Mouse (Mus musculus) embryonic fibroblast, embryonic 13.5 days (primary cell): ENCODE measurements at regions not wholly inside any gene's neighbourhood (a gene's known extent, or its start where the extent isn't known, plus 50 kb on each side); places are given as distances from the start of the nearest gene placed in this dataset.

Experiments
- CTCF ChIP-seq: IDR thresholded peaks from 2 replicates; pipeline ENCODE4 v1.5.1; 2011; ENCODE audit warnings: mild to moderate bottlenecking, control low read depth, low read length, moderate library complexity, borderline replicate concordance; ENCODE audit not compliant: insufficient read depth
- POLR2A ChIP-seq: IDR thresholded peaks from 2 replicates; pipeline ENCODE4 v1.6.1; 2011; ENCODE audit warnings: low read depth, mild to moderate bottlenecking, control low read depth, low read length, moderate library complexity

DNA sequence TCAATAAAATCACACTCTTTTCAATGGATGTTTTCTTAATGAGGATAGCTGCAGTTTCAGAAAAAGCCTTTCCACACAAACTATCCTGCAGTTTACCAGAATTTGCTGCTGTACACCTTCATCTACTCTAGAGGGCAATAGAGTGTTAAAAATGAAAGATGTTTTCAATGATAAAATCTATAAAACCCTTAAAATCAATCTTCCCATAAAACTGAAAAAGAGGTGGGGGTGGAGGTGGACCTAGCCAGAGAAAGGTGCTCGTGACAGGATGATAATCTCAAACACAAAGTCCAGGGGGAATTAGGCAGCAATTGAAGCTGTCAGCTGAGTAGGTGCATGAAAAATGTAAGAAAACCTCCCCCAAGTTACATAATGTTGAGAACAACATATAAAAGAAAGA, 288.4 kb upstream of the Agtr1b start:
- TF ChIP-seq CTCF = no peak
- no peak for TF ChIP-seq POLR2A
